Mouse (Mus musculus): Measurements from ENCODE around the gene Rpl3.

DNA sequence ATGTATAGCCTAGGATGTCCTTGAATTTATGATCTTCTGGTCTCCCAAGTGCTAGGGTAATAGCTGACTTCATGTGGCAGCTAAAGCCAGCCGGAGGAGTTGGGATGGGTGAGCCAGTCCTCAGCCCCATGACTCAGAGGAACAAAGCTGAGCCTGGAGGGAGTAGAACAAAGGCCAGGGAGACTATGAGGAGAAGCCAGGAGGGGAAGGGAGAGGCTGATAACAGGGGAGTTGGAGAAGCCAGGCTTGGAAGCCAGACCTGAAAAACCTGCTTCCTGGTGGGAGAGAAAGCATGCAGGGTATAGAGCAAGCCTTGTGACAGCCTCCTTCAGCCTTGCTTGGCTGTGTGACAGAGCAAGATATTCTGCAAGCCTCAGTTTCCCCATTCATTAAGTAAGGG lies 3.9 kb upstream of the Rpl3 start:
- TF ChIP-seq CTCF (IDR thresholded peaks at IDR 0.05; ENCODE audit: insufficient read depth, low read depth, low read length) (no peak), POLR2A (IDR thresholded peaks at IDR 0.05; ENCODE audit: insufficient read depth, low read depth, low read length) (no peak)
